Mouse (Mus musculus) bone marrow macrophage, adult 2 months (primary cell): Measurements from ENCODE around the gene Hoxb3. TPM values are rescaled to one million over a fixed set of nuclear protein-coding genes. Genes with fewer than 3 reads are reported as not detected.
A peak's percentile ranks its signal among the peaks of the same experiment; 100 is the strongest.

Source experiments
- H3K27ac ChIP-seq: 2 replicates; pipeline ENCODE4 v1.5.1; 2012; ENCODE audit warnings: low read depth, low read length; ENCODE audit not compliant: insufficient read depth
- H3K4me1 ChIP-seq: 2 replicates; pipeline ENCODE4 v1.6.1; 2012; ENCODE audit warnings: low read length; ENCODE audit not compliant: control insufficient read depth, insufficient read depth
- H3K4me3 ChIP-seq: 2 replicates; pipeline ENCODE4 v1.5.1; 2012; ENCODE audit warnings: mild to moderate bottlenecking, low read length, moderate library complexity; ENCODE audit not compliant: insufficient read depth
- CTCF ChIP-seq: IDR thresholded peaks from 2 replicates; pipeline ENCODE4 v1.5.1; 2012; ENCODE audit warnings: low read depth, mild to moderate bottlenecking, low read length, moderate library complexity
- POLR2A ChIP-seq: IDR thresholded peaks from 2 replicates; pipeline ENCODE4 v1.6.1; 2012; ENCODE audit warnings: mild to moderate bottlenecking, low read depth, low read length, borderline replicate concordance
- polyA plus RNA-seq: library from polyadenylated mRNA; stranded (reverse); fragments of >200 nt; gene quantifications from 2 replicates; pipeline ENCODE4 v1.2.4, GENCODE M21; 2012; ENCODE audit not compliant: missing spikeins, insufficient read depth, insufficient read length

Hoxb3 gene
- polyA plus RNA-seq, 1 experiment: 1.6 TPM

DNA sequence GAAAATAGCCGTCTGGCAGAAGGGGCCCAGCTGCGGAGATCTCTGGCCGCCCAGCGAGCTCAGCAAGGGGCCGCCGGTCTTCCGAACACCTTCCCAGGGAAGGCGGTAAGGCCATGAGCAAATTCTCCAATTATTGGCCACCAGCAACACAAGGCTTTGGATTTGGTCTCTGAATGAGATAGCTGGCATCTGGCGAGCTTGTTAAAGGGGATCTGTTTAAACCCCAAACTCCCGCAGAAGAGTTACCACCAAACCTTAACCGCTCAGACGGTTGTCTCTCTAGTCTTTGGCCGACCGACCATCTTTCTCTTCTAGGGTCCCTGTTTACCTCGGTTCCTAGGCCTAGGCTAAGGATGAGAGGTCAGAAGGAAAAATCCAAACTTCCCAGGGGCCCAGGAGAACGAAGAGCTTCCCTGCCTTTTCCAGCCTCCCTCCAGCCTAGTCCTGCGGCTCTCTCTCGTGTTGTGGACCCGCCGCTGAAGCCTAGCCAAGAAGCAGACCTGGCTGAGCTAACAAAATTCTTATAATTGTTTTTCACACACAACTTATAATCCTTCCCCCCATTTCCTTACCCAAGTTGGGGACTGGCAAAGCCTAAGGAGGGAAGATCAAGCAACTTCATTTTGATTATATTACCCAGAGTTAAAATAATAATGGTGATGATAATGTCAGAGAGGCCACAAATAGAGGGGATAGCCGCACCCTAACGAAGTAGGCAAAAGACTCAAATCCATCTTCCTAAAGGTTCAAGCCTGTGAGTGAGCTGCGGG lies 20.6 kb upstream of the Hoxb3 start:
- no peak for TF ChIP-seq POLR2A
- TF ChIP-seq CTCF: no peak
- H3K4me3 ChIP-seq: no peak overlapping the region
- no peak overlapping the region for H3K27ac ChIP-seq
- H3K4me1 ChIP-seq: no peaks in the 10 kb centered on the region

DNA sequence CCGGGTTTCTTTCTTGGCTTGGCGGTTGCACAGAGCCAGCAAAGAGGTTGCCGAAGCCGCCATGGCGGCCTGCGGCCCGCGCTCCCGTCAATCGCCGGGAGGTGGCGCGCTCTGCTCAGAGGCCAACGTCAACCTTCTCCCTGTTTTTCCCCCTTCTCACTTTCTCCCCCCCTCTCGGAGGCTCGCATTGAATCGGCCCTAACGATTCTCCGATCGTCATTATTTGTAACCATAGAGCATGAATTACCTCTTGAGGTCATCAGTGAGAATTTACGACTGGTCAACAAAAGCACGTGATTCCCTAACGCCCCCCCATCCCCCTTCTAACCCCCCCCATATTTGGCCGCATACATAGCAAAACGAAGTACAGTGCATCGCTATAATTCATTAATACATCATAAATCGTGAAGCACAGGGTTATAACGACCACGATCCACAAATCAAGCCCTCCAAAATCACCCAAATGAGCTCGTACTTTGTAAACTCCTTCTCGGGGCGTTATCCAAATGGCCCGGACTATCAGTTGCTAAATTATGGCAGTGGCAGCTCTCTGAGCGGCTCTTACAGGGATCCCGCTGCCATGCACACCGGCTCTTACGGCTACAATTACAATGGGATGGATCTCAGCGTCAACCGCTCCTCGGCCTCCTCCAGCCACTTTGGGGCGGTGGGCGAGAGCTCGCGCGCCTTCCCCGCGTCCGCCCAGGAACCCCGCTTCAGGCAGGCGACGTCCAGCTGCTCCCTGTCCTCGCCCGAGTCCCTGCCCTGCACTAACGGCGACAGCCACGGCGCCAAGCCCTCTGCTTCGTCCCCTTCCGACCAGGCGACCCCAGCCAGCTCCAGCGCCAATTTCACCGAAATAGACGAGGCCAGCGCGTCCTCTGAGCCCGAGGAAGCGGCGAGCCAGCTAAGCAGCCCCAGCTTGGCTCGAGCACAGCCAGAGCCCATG lies 19.7 kb upstream of the Hoxb3 start, which contains the start of gene Hoxb5:
Hoxb5 (plus strand) TSS at position 186 of the 949 bp plus-strand sequence.
- H3K4me1 ChIP-seq: no peaks in the 10 kb centered on the region
- TF ChIP-seq POLR2A (no peak), CTCF (peak; percentile 79)
- H3K27ac ChIP-seq: no peak within 1 kb of the TSS
- H3K4me3 ChIP-seq: peak within 1 kb of the TSS; percentile 8; the same call in 1 of the 2 replicates

DNA sequence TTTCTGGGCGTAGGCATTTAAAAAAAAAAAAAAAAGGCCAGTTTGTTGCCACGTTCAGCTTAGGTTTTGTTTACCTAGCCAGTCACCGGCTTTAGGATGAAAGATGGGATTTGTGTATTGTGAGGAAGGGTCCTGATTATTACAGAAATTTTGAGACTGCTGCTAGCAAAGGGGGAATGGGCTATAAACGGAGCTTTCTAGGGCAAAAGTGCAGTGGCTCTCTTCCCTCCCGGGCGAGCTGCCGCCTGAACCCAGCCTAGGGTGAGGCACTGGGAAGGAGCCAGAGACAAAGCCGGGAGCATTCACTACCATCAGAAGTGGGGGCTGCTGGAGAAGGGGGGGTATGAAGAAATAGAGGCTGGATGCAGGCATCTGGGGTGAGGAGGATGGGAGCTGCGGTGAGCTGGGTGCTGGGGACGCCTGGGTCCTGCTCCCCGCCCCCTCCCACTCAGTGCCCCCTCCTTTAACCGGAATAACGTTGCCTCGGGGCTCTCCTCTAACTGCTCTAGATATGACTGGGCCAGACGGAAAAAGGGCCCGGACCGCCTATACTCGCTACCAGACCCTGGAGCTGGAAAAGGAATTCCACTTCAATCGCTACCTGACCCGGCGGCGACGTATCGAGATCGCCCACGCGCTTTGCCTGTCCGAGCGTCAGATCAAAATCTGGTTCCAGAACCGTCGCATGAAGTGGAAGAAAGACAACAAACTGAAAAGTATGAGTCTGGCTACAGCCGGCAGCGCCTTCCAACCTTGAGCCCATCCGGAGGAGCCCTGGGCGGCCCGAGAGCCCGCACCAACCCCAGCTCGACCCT lies 18.5 kb upstream of the Hoxb3 start:
- no peak for TF ChIP-seq CTCF
- TF ChIP-seq POLR2A: no peak
- Histone ChIP-seq H3K4me1 (peaks cover 6% of the 10 kb centered on the region), H3K27ac (no peak overlapping the region), H3K4me3 (no peak overlapping the region)

DNA sequence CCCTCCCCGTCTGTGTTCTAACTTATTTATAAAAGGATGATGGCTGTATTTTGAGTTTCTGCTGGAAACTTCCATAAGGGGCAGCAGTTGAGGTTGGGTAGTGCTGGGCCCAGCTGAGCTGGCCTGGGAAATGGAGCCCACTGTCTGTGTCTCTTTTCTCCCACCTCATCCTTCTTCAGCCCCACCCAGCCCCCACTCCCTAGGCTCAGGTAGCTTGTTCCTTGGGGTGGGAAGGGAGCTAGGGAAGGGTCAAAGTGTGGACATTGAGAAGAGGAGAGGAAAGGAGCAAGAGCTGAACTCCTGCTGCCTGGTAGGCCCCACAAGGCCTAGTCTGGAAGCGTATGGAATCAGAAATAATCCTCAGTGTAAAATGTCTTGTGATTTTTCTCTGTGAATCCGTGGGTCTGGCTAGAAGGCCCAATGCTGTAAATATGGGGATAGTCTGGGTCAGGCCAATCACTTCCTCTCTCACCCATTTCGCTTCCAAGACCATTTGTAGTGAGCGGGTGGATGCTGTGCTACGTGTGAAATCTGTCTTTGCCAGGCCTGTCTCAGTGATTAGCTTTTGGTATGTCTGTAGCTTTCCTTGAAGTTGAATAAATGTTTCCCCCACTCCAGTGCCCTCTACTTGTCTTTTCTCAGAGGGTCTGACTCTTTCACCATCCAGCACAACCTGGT lies 17.5 kb upstream of the Hoxb3 start:
- Histone ChIP-seq H3K4me3 (no peak overlapping the region), H3K4me1 (peaks cover 6% of the 10 kb centered on the region), H3K27ac (no peak overlapping the region)
- TF ChIP-seq CTCF (no peak), POLR2A (no peak)

DNA sequence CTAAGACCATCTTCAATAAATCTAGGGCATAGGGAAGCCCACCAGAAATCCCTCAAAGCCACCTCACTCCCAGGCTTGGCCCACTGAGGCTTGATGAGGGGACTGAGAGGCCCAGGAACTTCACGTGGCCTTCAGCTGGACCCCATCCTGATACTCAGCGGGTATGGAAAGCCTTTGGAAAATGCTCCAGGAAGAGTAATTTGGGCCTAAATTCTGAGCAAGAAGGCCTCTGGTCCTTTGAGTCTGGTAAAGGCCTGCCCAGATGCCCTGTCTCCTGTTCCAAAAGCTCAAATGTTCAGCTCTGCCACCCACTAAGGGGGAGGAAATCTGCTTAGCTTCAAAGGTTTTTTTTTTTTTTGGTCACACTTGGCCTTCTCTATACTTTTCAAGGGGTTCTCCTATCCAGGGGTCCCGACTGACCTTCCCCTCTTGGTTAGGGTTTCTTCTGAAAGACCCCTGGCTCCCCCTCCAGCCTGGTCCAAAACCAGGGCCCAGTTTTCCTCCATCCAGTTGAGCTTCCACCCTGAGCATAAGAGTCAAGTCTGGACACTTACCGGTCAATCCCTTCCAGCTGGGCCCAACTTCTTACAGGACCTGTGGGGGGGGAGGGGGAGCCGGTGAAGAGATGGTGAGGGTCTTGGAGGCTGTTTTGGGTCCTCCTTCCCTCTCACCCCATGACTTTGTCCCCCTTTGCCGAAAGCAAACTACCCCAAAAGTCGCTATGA lies 16.8 kb upstream of the Hoxb3 start:
- H3K27ac ChIP-seq: no peak overlapping the region
- no peak overlapping the region for H3K4me3 ChIP-seq
- TF ChIP-seq CTCF (no peak), POLR2A (no peak)
- peaks cover 6% of the 10 kb centered on the region for H3K4me1 ChIP-seq

DNA sequence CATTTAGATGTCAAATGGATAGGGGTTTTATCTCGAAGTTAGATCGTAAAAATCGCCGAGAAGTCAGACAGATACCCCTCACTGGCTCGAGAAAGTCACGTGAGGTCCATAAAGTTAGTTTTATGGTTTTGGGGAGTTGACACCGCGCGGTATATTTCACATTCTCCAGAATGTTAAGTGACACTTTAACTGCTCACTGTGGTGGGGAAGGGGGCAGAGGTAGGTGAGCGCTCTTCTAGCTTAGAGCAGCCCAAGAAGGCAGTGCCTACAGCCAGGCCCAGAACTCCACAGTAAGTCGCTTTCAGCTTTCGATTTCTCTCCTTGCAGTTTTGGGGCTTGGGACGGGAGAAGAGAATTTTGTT lies 16.2 kb upstream of the Hoxb3 start:
- no peak overlapping the region for H3K4me3 ChIP-seq
- H3K27ac ChIP-seq: no peak overlapping the region
- peaks cover 8% of the 10 kb centered on the region for H3K4me1 ChIP-seq
- no peak for TF ChIP-seq CTCF
- no peak for TF ChIP-seq POLR2A

DNA sequence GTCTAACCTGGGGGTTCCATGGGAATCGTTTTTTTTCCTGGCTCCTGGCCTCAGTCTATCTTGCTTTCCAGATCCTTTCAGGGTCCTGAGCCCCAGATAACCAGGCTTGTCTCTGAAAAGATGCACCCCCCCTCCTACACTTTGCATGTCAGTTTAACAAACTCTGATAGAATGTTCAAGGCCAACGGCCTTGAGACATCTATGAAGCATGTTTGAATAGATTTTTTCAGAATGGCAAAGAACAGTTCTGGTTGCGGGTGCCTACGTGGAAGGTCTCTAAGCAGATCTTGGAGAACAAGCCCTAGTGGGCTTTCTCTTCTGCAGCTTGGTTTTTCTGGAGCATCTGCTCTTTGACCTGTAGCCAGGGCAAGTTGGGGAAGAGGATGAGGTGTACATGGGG lies 14.4 kb upstream of the Hoxb3 start:
- no peak overlapping the region for H3K27ac ChIP-seq
- TF ChIP-seq CTCF: no peak
- no peak for TF ChIP-seq POLR2A
- peaks cover 8% of the 10 kb centered on the region for H3K4me1 ChIP-seq
- no peak overlapping the region for H3K4me3 ChIP-seq

DNA sequence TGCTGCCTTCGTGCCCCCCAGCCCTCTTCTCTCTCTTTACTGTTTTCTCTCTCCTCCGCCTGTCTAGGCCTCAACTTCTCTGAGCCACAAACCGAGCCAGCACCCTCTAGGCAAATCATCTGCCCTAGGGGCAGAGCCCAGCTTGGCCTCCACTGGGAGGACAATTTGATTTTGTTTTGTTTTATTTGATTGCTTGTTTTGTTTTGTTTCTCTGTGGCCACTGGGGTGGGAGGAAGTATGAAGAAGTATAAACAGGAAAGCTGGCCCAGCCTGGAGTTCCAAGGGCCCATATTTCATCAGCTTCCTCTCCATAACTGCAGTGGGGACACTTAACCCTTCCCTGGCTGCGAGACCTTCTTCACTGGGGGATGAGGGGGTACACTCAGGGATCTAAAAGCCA lies 13.8 kb upstream of the Hoxb3 start:
- Histone ChIP-seq H3K4me3 (no peak overlapping the region), H3K4me1 (peaks cover 8% of the 10 kb centered on the region), H3K27ac (no peak overlapping the region)
- TF ChIP-seq CTCF (no peak), POLR2A (no peak)
